Mouse (Mus musculus): Measurements from ENCODE around the gene Fras1.

The Fras1 gene

DNA sequence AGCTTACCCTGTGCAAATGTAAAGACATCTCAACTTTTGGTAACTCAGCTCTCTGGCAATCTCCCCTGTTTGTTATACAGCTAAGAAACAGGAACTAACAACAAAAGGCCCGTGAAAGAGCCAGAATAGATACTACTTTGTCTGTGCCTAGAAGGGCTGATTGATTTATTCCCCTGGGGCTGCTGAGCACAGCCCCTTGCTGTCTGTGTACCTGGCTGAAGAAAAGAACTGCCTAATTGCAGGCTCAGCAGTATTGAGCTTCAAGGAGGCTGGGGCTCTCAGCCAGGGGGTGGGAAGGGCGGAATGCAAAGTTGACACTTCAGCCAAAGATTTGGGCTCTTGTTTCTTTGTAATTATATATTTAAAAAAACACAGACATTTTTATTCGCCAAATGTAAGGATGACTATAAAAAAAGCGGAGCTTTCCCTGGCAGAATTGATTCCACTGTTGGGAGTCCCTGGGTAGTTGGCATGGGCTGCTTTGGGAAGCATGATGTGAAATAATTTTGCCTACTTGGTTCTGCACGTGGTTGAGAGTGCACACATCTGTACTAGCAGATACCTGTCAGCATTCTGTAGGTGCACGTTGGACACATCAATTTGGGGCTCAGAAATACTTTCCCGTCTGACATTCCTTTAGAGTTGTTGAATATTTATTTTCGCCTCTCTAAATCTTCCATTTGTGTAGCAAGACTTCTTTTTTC lies 31.5 kb downstream of the Fras1 start:
- DNase-seq (ENCODE audit: low spot score): no peak

- no peak for DNase-seq (ENCODE audit: low spot score)
These were observed 34.5 kb downstream of the Fras1 start for GRCm38 (mm10) chr5:96408291-96408690.

- DNase-seq (ENCODE audit: low spot score): no peak
These were observed 39.1 kb downstream of the Fras1 start for GRCm38 (mm10) chr5:96412754-96413394.

DNA sequence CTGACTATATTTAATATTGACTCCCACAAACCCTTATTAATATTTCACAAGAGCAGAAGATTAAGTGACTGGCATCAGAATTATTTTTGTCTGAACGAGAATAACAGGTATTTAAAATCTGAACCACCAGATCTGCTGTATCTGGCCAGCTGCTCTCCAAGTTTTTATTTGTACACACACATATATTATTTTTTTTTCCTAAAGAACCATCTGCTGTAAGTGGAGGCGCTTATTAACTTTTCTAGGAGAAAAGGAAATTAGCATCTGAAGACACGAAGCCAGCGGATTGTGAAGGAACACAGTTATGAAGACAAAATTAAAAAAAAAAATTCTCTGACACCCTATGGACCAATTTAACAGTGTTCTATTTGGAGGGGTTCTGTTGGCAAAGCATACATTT lies 43.4 kb downstream of the Fras1 start:
- no peak for DNase-seq (ENCODE audit: low spot score)

DNA sequence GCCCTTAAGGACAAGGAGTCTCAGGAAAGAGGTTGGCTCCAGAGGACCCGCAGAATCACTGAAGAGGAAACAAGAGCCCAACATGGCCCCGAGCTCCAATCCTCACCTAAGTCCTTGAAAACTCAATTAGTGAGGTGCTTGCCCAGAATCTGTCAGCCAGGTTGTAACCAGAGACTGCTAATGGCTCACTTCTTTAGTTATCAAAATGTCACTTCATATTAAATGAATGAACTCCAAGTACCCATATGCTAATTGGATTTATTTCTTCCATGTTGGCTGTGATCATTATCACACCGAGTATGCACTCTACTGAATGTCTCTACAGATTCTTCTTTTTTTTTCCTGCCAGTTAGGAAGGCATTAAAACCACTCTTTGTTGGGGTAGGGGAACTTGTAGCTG lies 47.8 kb downstream of the Fras1 start:
- no peak for DNase-seq (ENCODE audit: low spot score)

GRCm38 (mm10) chr5:96422716-96423115 lies 49.0 kb downstream of the Fras1 start:
- no peak for DNase-seq (ENCODE audit: low spot score)

DNA sequence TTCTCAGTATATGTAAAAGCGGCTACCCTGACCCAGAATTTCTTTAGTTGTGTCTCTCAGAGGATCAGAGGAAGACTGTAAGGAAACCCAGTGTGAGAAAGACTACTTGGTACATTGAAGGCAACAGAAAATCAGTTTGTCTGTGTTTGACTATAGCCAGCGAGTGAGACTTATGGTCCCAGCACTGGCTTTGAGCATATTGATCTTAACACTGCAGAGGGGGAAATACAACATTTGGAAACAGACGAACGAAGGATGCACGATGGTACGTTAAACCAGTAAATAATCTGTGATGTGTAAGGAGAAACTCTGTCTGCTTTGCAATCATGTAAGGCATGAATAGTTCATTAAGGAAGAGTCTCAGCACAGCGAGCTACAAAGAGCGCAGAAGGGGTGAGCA lies 51.6 kb downstream of the Fras1 start:
- DNase-seq (ENCODE audit: low spot score): no peak

DNA sequence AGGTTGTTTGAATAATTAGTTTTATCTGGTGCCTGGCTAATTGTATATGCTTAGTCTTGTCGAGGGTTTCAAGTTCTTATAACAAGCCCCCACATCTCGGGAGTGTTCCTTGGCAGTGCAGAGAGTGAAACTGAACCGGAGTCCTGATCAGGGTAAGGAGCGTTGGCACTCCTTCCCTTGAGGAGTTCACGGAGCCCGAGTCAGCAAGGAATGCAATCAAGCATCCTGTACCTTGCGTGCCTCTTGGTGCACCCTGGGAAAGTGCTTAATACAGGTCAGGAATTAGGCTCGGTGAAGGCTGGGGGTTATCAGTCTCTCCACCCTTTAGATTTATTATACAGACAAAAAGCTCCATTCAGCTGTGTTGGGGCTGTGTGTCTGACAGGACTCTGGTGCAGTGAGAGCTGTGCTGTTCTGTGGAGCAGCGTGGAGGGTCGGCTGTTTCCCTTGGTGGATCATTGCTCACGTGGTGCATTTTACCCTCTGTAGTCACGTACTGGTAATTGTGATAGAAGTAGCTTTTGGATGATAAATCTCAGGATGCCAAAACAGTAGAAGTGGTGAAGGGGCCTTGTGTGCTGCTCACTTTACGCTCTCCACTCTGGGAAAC lies 55.9 kb downstream of the Fras1 start:
- no peak for DNase-seq (ENCODE audit: low spot score)

- DNase-seq (ENCODE audit: low spot score): no peak
These were observed 64.1 kb downstream of the Fras1 start for GRCm38 (mm10) chr5:96437870-96438269.

DNA sequence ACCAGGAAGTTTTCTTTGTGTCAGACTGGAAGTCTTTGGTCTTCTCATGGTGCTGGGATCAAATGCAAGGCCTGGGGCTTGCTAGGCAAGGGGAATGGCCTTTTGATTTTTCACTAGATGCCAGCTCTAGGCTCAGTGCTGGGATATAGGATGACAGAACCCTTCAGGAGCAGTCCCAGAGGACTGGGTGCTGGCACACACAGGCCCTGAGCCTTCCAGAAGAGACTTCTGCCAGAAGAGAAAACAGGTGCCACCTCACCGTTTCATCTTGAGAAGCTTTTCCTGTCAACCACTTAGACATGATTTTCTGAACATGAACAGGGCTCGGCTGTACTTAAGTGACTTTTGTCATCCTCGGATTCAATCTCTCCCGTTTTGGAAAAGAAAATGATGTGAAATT lies 66.1 kb downstream of the Fras1 start:
- DNase-seq (ENCODE audit: low spot score): no peak

DNA sequence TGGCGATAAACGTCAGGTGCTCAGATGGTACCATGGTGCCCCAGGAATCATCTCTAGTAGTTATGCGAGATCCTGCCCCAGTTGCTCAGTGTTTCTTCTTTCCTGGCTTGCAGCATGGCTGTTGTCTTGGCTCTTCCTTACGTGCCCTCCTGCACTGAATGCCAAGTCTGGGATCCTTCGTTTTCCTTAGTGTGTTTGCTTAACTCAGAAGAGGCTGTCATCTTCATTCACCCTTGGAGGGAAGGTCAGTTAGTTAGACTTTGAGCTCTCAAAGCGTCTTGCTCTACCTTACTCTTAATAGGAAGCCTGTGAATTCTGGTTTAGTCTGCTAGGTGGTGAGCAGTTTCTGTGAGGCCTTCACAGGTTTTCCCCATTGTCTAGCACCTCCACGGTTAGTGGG lies 73.7 kb downstream of the Fras1 start:
- DNase-seq (ENCODE audit: low spot score): no peak

GRCm38 (mm10) chr5:96452027-96452426 lies 78.3 kb downstream of the Fras1 start:
- DNase-seq (ENCODE audit: low spot score): no peak

DNA sequence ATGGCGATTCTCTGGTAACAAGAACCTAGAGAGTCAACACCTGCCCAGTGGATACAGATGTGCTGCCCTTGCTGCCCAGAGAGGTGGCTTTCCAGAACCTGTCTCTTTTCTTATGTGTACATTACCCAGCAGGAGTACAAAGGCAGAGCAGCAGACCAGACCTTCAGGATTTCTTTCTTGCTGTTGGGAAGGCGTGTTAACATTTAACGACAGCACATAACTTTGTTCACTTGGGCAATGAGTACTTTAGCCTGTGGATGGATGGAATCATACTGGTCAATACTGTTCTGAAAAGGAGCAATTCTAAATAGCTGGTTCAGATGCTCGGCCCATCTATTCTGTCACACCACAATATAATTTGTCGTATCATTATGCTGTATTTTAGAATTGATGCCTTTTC lies 79.6 kb downstream of the Fras1 start:
- DNase-seq (ENCODE audit: low spot score): no peak

DNA sequence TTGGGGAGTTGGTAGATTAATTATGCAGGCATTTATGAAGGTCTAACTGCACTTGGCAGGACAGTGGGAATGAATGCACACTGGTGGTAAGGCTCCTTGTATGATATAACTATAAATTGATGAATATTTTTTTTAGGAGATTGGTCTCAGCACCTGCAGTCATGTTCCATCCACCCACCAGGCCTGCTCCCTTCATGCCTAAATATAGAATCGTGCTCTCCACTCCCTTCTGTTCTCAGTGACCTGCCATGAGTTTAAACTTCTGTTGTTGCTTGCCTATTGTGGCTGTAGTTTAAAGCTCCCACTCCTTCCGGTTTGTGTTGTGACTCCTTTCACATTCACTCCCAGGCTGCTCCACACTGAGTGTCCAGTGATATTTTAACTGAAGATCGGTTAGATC lies 80.7 kb downstream of the Fras1 start:
- no peak for DNase-seq (ENCODE audit: low spot score)

- DNase-seq (ENCODE audit: low spot score): no peak
These were observed 81.5 kb downstream of the Fras1 start for GRCm38 (mm10) chr5:96455241-96455640.

DNA sequence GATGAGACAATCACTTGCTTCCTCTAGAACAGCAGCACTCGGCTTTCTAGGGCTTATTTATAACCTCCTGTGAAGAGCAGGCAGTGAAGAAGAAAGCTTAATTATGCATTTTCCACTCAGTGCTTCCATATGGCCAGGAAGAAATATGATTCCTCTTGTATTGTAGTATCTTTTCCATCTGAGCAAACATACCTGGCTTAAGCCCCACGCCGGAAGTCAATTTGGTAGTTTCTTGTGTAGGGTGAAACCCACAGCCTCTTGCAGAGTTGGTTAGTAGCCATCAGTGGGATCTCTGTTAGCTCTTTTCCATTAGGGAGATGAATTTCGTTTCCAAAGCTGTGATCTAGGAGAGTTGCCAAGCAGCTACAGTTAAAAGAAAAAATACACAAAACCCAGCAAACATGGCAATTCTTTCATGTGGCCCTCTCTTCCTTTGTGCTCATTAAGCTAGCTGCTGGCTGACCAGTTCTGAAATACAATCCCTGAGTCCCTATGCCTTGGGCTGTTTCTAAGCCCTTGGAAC lies 83.7 kb downstream of the Fras1 start:
- DNase-seq (ENCODE audit: low spot score): no peak

- DNase-seq (ENCODE audit: low spot score): no peak
These were observed 85.8 kb downstream of the Fras1 start for GRCm38 (mm10) chr5:96459605-96460004.

DNA sequence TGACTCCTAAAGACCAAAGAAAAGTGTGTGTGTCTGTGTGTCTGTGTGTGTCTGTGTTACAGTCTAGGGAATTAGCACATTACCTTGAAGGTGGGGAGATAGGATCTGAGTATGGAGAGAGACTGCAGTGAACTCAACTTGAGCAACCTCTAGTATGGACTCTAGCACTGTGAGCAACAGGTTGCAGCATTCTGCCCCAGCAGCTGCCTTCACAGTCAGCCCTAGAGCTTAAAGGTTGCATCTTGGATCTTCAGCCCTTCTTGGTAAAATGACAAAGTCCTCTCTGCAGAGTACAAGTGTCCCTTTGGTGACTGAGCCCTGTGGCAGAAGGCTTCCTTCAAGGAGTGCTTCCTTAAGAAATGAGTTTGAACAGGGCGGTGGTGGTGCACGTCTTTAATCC lies 88.4 kb downstream of the Fras1 start:
- no peak for DNase-seq (ENCODE audit: low spot score)

DNA sequence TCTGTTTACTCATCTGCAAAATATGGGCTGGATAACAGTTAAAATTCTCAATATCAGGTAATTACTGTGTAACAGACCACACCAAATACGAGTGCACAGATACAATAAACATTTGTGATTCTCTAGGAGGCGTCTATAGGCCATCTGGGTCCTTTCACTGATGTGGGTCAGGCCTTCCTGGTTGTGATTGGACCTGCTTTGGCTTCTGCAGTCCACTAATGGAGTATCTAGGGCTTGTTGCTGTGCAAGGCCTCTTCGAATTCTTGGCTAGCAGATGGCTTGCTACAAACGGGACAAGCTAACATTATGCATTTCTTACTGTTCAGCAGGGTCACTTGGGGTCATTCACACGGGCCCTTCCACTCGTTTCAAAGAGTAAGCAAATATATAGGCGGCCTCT lies 92.7 kb downstream of the Fras1 start:
- no peak for DNase-seq (ENCODE audit: low spot score)

DNA sequence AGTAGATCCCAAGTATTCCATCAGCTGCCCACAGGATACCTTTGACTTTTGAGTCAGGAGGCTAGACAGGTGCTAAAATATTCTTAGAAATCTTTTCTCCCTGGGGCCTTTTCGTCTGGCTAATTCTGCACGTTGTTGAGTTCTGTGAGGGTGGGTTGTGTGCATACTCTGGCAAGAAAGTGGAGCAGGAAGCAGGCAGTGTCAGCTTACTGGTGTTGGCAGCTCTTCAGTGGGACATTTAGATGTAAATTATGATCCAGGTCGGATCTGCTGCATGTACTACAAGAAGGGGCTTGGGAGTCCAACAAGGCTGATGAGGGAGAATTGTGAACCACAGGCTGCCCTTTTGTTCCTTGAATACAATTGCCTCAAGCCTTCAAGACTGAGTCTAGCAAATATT lies 98.2 kb downstream of the Fras1 start:
- DNase-seq (ENCODE audit: low spot score): no peak

DNA sequence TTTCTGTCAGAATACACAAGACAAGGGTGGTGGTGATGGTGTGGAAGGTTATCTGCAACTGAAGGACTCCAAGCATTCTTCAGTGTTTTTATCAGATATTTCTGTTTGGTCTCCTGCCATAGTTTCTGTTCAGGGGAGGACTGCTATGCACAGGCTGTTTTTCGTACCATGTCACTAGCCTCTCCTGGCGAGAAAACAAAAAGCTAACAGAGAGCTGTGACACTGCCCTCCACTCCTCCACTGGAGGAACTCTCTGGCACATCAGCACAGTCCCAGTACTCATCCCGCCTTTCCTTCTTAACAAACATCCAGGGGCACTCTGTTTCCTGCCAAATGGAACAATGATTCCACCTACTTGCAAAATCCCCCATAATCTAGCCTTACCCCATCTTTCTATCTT lies 101.7 kb downstream of the Fras1 start:
- DNase-seq (ENCODE audit: low spot score): no peak

DNA sequence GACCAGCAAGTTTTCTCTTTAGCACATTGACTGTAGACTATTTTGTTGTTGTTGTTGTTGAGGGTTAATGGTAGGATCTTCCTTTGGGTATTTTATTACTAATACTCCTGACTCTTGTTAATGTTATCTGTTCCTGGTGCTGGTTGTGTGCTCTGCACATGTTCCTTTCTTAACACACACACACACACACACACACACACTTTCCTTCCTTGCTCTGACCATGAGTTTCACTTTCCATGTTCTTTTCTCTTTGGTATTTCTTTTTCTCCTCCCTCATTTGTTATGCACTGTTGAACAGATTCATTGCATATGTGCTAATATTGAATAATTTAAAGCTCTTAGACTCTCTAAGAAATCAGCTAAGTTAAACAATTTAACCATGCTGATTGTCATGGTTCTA lies 105.2 kb downstream of the Fras1 start:
- DNase-seq (ENCODE audit: low spot score): no peak

GRCm38 (mm10) chr5:96481159-96481558 lies 107.4 kb downstream of the Fras1 start:
- no peak for DNase-seq (ENCODE audit: low spot score)

All from testis, postnatal 10 days (tissue).